Mouse (Mus musculus): ENCODE data around the gene Fbrsl1. TPM values are rescaled to one million over a fixed set of nuclear protein-coding genes. Genes with fewer than 3 reads are reported as not detected.

Fbrsl1 gene
- total and polyA plus RNA-seq, 2 experiments from 2014 or later: 20.3 to 32.8 TPM

DNA sequence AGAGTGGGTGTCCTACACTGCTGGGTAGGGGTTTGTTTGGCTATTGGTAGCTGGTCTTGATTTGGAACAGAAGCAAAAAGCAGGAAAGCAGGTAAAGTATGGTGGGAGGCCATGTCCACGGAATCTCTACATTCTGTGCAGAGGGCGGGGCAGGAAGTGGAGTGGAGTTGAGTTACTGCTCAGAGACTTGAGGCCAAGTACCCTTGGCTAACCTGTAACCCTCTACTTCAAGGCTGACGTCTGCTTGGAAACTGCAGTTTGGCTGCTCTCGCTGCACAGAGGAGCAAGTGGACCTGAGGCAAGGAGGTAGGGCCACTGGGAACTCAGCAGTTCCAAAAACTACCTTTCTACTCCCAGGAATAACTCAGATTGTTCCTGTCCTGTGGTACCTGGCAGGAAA lies 103.8 kb downstream of the Fbrsl1 start, which contains the start of gene Lrcol1:
Lrcol1 (plus strand) TSS at position 207 of the 400 bp plus-strand sequence.
- no peaks in the 10 kb centered on the region for H3K27me3 ChIP-seq (ENCODE audit: insufficient read depth, low read length)
- no peak within 1 kb of the TSS for H3K27ac ChIP-seq (ENCODE audit: low read depth, low read length)
- 91% methylated on average over 4 of the region's 4 CpGs for WGBS
- 0 out of 2 replicates have a peak within 1 kb of the TSS, but pooled peaks have one; percentile 82 for H3K4me2 ChIP-seq (ENCODE audit: low read depth, low read length, poor library complexity, severe bottlenecking)
- no peaks in the 10 kb centered on the region for H3K36me3 ChIP-seq (ENCODE audit: insufficient read depth, low read length)
- no peak for TF ChIP-seq CTCF (IDR thresholded peaks at IDR 0.05)
- ATAC-seq (ENCODE audit: low FRiP score) (no peak), DNase-seq (ENCODE audit: low spot score) (no peak)
- no peaks in the 10 kb centered on the region for H3K9me3 ChIP-seq (ENCODE audit: low read length)
- H3K9ac ChIP-seq (replicated peaks; ENCODE audit: low read length, poor library complexity, severe bottlenecking): no peak within 1 kb of the TSS
- no peak within 1 kb of the TSS for H3K4me3 ChIP-seq (ENCODE audit: low read depth, low read length)
- peaks cover 4% of the 10 kb centered on the region; the same call in 1 of the 2 replicates for H3K4me1 ChIP-seq (ENCODE audit: insufficient read depth, low read length)

DNA sequence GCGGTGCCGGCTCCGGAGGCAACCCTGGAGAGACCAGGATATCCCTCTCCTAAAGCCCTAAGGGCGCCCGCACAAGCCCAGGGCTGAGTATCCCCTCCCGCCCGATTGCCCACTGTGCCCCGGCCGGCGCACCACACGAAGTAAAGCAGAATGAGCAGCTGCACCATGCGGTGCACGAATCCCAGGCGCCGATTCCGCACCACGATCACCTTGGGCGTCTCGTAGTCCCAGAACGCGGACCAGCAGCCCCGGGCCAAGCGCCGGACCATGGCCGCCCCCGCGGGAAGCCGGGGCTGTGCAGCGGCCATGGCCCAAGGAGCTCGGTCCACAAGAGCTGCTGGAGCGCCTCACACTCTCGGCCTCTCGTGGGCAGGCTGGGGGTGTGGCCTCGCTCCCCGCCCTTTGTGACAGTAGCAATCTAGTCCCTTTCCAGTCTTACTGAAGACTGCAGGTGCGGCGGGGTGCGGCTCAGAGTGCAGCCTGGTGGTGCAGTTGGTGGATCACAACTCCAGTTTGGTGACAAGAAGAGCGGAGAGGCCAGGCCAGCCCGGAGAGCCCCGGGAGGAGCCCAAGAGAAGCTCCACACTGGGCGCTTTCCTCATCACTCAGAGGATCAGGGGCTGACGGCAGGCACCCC lies 105.5 kb downstream of the Fbrsl1 start, which contains the start of gene P2rx2:
P2rx2 (minus strand) TSS at position 565 of the 637 bp plus-strand sequence.
- Histone ChIP-seq H3K36me3 (ENCODE audit: insufficient read depth, low read length) (no peaks in the 10 kb centered on the region), H3K27me3 (ENCODE audit: insufficient read depth, low read length) (no peaks in the 10 kb centered on the region), H3K9me3 (ENCODE audit: low read length) (no peaks in the 10 kb centered on the region), H3K9ac (replicated peaks; ENCODE audit: low read length, poor library complexity, severe bottlenecking) (peak within 1 kb of the TSS; percentile 74), H3K4me3 (ENCODE audit: low read depth, low read length) (peak within 1 kb of the TSS; percentile 52), H3K4me1 (ENCODE audit: insufficient read depth, low read length) (peaks cover 4% of the 10 kb centered on the region; the same call in 1 of the 2 replicates), H3K27ac (ENCODE audit: low read depth, low read length) (no peak within 1 kb of the TSS), H3K4me2 (ENCODE audit: low read depth, low read length, poor library complexity, severe bottlenecking) (peak within 1 kb of the TSS; percentile 82)
- DNase-seq (ENCODE audit: low spot score) (peak; percentile 13), ATAC-seq (ENCODE audit: low FRiP score) (peak; percentile 67)
- no peak for TF ChIP-seq CTCF (IDR thresholded peaks at IDR 0.05)
- 1% methylated on average over 43 of the region's 43 CpGs for WGBS

DNA sequence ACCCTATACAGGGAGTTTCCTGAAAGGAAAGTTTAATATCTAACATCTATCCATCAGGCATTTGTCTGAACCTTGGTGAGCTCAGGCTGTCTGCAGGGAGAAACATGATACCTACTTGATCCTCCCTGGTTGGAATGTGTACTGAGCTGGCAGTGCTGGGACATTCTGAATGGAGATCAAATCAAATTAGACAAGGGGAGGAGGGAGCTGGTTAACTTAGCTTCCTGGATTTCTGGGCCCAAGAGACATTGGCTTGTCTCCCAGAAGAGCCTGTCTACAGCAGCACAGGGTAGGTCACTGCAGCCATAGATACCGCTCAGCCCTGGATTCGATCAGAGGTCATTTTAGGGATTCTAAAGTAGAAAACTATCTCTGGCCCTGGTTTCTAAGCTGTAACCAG lies 109.5 kb downstream of the Fbrsl1 start:
- Histone ChIP-seq H3K4me1 (ENCODE audit: insufficient read depth, low read length) (peaks cover 4% of the 10 kb centered on the region; the same call in 1 of the 2 replicates), H3K27me3 (ENCODE audit: insufficient read depth, low read length) (no peaks in the 10 kb centered on the region), H3K9ac (replicated peaks; ENCODE audit: low read length, poor library complexity, severe bottlenecking) (no peak overlapping the region), H3K4me2 (ENCODE audit: low read depth, low read length, poor library complexity, severe bottlenecking) (no peak overlapping the region), H3K9me3 (ENCODE audit: low read length) (no peaks in the 10 kb centered on the region), H3K27ac (ENCODE audit: low read depth, low read length) (no peak overlapping the region), H3K4me3 (ENCODE audit: low read depth, low read length) (no peak overlapping the region), H3K36me3 (ENCODE audit: insufficient read depth, low read length) (no peaks in the 10 kb centered on the region)
- no peak for TF ChIP-seq CTCF (IDR thresholded peaks at IDR 0.05)
- 95% methylated on average over 2 of the region's 2 CpGs for WGBS
- DNase-seq (ENCODE audit: low spot score) (no peak), ATAC-seq (ENCODE audit: low FRiP score) (no peak)

DNA sequence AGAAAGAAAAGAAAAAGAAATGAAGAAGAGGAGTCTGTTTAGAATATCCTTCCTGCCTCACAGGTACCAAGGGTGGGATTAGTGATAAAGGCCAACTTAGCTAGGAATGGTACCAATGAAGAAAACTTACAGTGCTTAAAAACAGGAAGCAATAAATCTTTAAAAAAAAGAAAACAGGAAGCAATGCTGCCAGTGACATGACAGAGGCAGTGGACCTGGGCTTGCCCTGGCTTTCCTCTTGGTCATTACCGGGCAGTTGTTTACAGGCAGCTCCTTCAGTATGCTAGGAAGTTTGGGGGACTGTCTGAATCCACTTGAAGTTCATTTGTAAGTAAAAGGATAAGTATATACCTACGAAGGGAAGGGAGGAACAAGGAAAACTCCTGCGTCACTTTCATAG lies 117.8 kb downstream of the Fbrsl1 start:
- ATAC-seq (ENCODE audit: low FRiP score): no peak

DNA sequence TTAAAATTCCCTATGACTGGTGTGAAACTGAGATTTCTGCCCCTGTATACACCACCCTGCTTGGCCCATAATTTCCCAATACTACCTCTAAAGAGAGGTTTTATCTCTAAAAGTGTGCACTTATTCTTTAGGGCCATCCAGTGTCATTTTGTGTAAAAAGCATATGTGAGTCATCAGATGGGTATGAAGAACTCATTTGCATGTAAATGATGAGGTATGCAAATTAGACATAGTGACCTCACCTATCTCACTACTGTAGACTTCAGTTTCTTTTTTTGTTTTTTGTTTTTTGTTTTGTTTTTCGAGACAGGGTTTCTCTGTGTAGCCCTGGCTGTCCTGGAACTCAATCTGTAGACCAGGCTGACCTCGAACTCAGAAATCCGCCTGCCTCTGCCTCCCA lies 135.2 kb downstream of the Fbrsl1 start:
- Histone ChIP-seq H3K27me3 (ENCODE audit: insufficient read depth, low read length) (no peaks in the 10 kb centered on the region), H3K9me3 (ENCODE audit: low read length) (no peaks in the 10 kb centered on the region), H3K36me3 (ENCODE audit: insufficient read depth, low read length) (no peaks in the 10 kb centered on the region; the same call in 1 of the 2 replicates), H3K4me3 (ENCODE audit: low read depth, low read length) (no peak overlapping the region), H3K9ac (replicated peaks; ENCODE audit: low read length, poor library complexity, severe bottlenecking) (no peak overlapping the region), H3K4me1 (ENCODE audit: insufficient read depth, low read length) (no peaks in the 10 kb centered on the region), H3K4me2 (ENCODE audit: low read depth, low read length, poor library complexity, severe bottlenecking) (no peak overlapping the region), H3K27ac (ENCODE audit: low read depth, low read length) (no peak overlapping the region)
- no peak for ATAC-seq (ENCODE audit: low FRiP score)
- DNase-seq (ENCODE audit: low spot score): no peak
- no peak for TF ChIP-seq CTCF (IDR thresholded peaks at IDR 0.05)
- WGBS: 95% methylated on average over 3 of the region's 3 CpGs

More for the DNA sequence above, 117.8 kb downstream of the Fbrsl1 start:
- WGBS: 90% methylated on average over 3 of the region's 3 CpGs
- Histone ChIP-seq H3K27ac (ENCODE audit: low read depth, low read length) (no peak overlapping the region), H3K36me3 (ENCODE audit: insufficient read depth, low read length) (peaks cover 7% of the 10 kb centered on the region), H3K9me3 (ENCODE audit: low read length) (no peaks in the 10 kb centered on the region), H3K4me3 (ENCODE audit: low read depth, low read length) (no peak overlapping the region), H3K4me2 (ENCODE audit: low read depth, low read length, poor library complexity, severe bottlenecking) (no peak overlapping the region), H3K9ac (replicated peaks; ENCODE audit: low read length, poor library complexity, severe bottlenecking) (no peak overlapping the region), H3K27me3 (ENCODE audit: insufficient read depth, low read length) (no peaks in the 10 kb centered on the region), H3K4me1 (ENCODE audit: insufficient read depth, low read length) (no peaks in the 10 kb centered on the region)
- DNase-seq (ENCODE audit: low spot score): no peak
- no peak for TF ChIP-seq CTCF (IDR thresholded peaks at IDR 0.05)

Other genes with a start within 250 kb of the Fbrsl1 start
- gene Ankle2, start 217.5 kb downstream of the Fbrsl1 start, total RNA-seq (2014; rRNA removed): 27.9 and 30.7 TPM in 2 replicates
- gene Ankle2, start 217.5 kb downstream of the Fbrsl1 start, polyA plus RNA-seq (2015; fragmentation: Nextera tagmentation; extraction: Ambion mirVana): 15.4 and 17.1 TPM in 2 replicates
- 156 and 164 TPM in 2 replicates for gene Pgam5, start 178.6 kb downstream of the Fbrsl1 start, total RNA-seq (2014; rRNA removed)
- gene Pgam5, start 178.6 kb downstream of the Fbrsl1 start, polyA plus RNA-seq (2015; fragmentation: Nextera tagmentation; extraction: Ambion mirVana): 117 and 119 TPM in 2 replicates
- 7.8 and 9.1 TPM in 2 replicates for gene Pxmp2, start 162.3 kb downstream of the Fbrsl1 start, total RNA-seq (2014; rRNA removed)
- 16.3 and 16.7 TPM in 2 replicates for gene Pxmp2, start 162.3 kb downstream of the Fbrsl1 start, polyA plus RNA-seq (2015; fragmentation: Nextera tagmentation; extraction: Ambion mirVana)
- gene Pole, start 162.2 kb downstream of the Fbrsl1 start, total RNA-seq (2014; rRNA removed): 7.9 and 10.2 TPM in 2 replicates
- 2.2 and 3.1 TPM in 2 replicates for gene Pole, start 162.2 kb downstream of the Fbrsl1 start, polyA plus RNA-seq (2015; fragmentation: Nextera tagmentation; extraction: Ambion mirVana)
- gene P2rx2, start 105.3 kb downstream of the Fbrsl1 start, total RNA-seq (2014; rRNA removed): 10.6 and 11.9 TPM in 2 replicates
- 10.7 and 13.4 TPM in 2 replicates for gene P2rx2, start 105.3 kb downstream of the Fbrsl1 start, polyA plus RNA-seq (2015; fragmentation: Nextera tagmentation; extraction: Ambion mirVana)
- not detected in 2 replicates for gene Lrcol1, start 103.8 kb downstream of the Fbrsl1 start, total RNA-seq (2014; rRNA removed)
- gene Lrcol1, start 103.8 kb downstream of the Fbrsl1 start, polyA plus RNA-seq (2015; fragmentation: Nextera tagmentation; extraction: Ambion mirVana): not detected in 2 replicates
- gene Galnt9, start 95.9 kb upstream of the Fbrsl1 start, total RNA-seq (2014; rRNA removed): 29.7 and 34.0 TPM in 2 replicates
- 21.4 and 23.1 TPM in 2 replicates for gene Galnt9, start 95.9 kb upstream of the Fbrsl1 start, polyA plus RNA-seq (2015; fragmentation: Nextera tagmentation; extraction: Ambion mirVana)
- gene Noc4l, start 204.9 kb upstream of the Fbrsl1 start, total RNA-seq (2014; rRNA removed): 42.9 and 48.7 TPM in 2 replicates
- 41.8 and 43.9 TPM in 2 replicates for gene Noc4l, start 204.9 kb upstream of the Fbrsl1 start, polyA plus RNA-seq (2015; fragmentation: Nextera tagmentation; extraction: Ambion mirVana)
- 5.8 and 7.7 TPM in 2 replicates for gene Ddx51, start 204.9 kb upstream of the Fbrsl1 start, total RNA-seq (2014; rRNA removed)
- gene Ddx51, start 204.9 kb upstream of the Fbrsl1 start, polyA plus RNA-seq (2015; fragmentation: Nextera tagmentation; extraction: Ambion mirVana): 10.5 and 11.0 TPM in 2 replicates